Mouse (Mus musculus): Measurements from ENCODE around the gene Tspyl2.

The Tspyl2 gene

GRCm38 (mm10) chrX:152342358-152342901 lies at the start of gene Tspyl2:
Tspyl2 (minus strand) TSS chrX:152342425.
- 2% methylated on average over 19 of the region's 27 CpGs for WGBS

GRCm38 (mm10) chrX:152368397-152369273 lies 26.4 kb upstream of the Tspyl2 start, which contains the start of gene Gpr173:
Gpr173 (minus strand) TSS chrX:152368704.
- 5% methylated on average over 23 of the region's 24 CpGs for WGBS

GRCm38 (mm10) chrX:152368054-152368396 lies 25.8 kb upstream of the Tspyl2 start:
- 0% methylated on average over 4 of the region's 4 CpGs for WGBS

- 42% methylated on average over 2 of the region's 2 CpGs for WGBS
Observed at GRCm38 (mm10) chrX:152366418-152366817, 24.2 kb upstream of the Tspyl2 start.

- WGBS: 26% methylated on average over 5 of the region's 5 CpGs
Observed at GRCm38 (mm10) chrX:152352553-152353153, 10.4 kb upstream of the Tspyl2 start.

GRCm38 (mm10) chrX:152347041-152347440 lies 4.8 kb upstream of the Tspyl2 start:
- 93% methylated on average over 14 of the region's 14 CpGs for WGBS

GRCm38 (mm10) chrX:152346587-152346986 lies 4.4 kb upstream of the Tspyl2 start:
- WGBS: 80% methylated on average over 15 of the region's 15 CpGs

- WGBS: 15% methylated on average over 6 of the region's 6 CpGs
Observed at GRCm38 (mm10) chrX:152342903-152343302, 678 bp upstream of the Tspyl2 start.

GRCm38 (mm10) chrX:152341496-152341895 lies 729 bp downstream of the Tspyl2 start:
- WGBS: 12% methylated on average over 11 of the region's 11 CpGs

GRCm38 (mm10) chrX:152336546-152337332 lies 5.5 kb downstream of the Tspyl2 start:
- WGBS: 4% methylated on average over 33 of the region's 33 CpGs

GRCm38 (mm10) chrX:152336123-152336522 lies 6.1 kb downstream of the Tspyl2 start:
- WGBS: 30% methylated on average over 4 of the region's 4 CpGs

- 8% methylated on average over 8 of the region's 8 CpGs for WGBS
Observed at GRCm38 (mm10) chrX:152327689-152328052, 14.6 kb downstream of the Tspyl2 start.

- WGBS: 2% methylated on average over 29 of the region's 29 CpGs
Observed at GRCm38 (mm10) chrX:152326996-152327688, 15.1 kb downstream of the Tspyl2 start, which contains the start of gene Kantr. Kantr (minus strand) TSS chrX:152327495.

GRCm38 (mm10) chrX:152323584-152323983 lies 18.6 kb downstream of the Tspyl2 start:
- WGBS: 100% methylated on average over 1 of the region's 1 CpGs

- 18% methylated on average over 2 of the region's 2 CpGs for WGBS
Observed at GRCm38 (mm10) chrX:152322776-152323175, 19.4 kb downstream of the Tspyl2 start.

- WGBS: 94% methylated on average over 4 of the region's 4 CpGs
Observed at GRCm38 (mm10) chrX:152320535-152320934, 21.7 kb downstream of the Tspyl2 start.

- whole genome bisulfite sequencing: 47% methylated on average over 2 of the region's 2 CpGs
Observed at GRCm38 (mm10) chrX:152307942-152308341, 34.3 kb downstream of the Tspyl2 start.

GRCm38 (mm10) chrX:152306224-152306623 lies 36.0 kb downstream of the Tspyl2 start:
- WGBS: 79% methylated on average over 2 of the region's 2 CpGs

GRCm38 (mm10) chrX:152287026-152287425 lies 55.2 kb downstream of the Tspyl2 start:
- 58% methylated on average over 1 of the region's 1 CpGs for WGBS
